In genomic region chr11:121328619-121329018, GRCm38 (mm10) we compare ENCODE assay signal across 19 mouse cellular contexts. TPM values are rescaled to one million over a fixed set of nuclear protein-coding genes. Genes with fewer than 3 reads are reported as not detected.
DNase-seq lines count a peak whose midpoint lies in the region; ATAC-seq and TF ChIP-seq lines count a peak whose summit lies in the region.
"Had no signal": no experiment of that assay in that cellular context is flagged by ENCODE, and none has a peak within 500 bp of the region (broad histone marks: within the 10 kb centered on the region; RNA-seq: fewer than 3 reads in every experiment).

No protein-coding gene starts in this region.

- no peak overlapping the region for H3K4me2 ChIP-seq in forebrain, embryonic 14.5 days (ENCODE audit: low read length)
- H3K4me2 ChIP-seq in forebrain, postnatal 0 days (ENCODE audit: low read depth): no peak overlapping the region
- no peak overlapping the region for H3K4me2 ChIP-seq in intestine, postnatal 0 days (replicated peaks; ENCODE audit: low read depth)
- H3K4me2 ChIP-seq: embryonic facial prominence, embryonic 13.5 days; embryonic facial prominence, embryonic 15.5 days; forebrain, embryonic 12.5 days; forebrain, embryonic 15.5 days had no signal

- peaks cover 62% of the 10 kb centered on the region for H3K36me3 ChIP-seq in forebrain, embryonic 14.5 days (ENCODE audit: control insufficient read depth, insufficient read depth, low read length)
- H3K36me3 ChIP-seq in forebrain, postnatal 0 days (ENCODE audit: insufficient read depth): peaks cover 51% of the 10 kb centered on the region
- peaks cover 49% of the 10 kb centered on the region for H3K36me3 ChIP-seq in intestine, postnatal 0 days (ENCODE audit: control insufficient read depth, insufficient read depth)

- peak; percentile 22 for DNase-seq in forebrain, embryonic 14.5 days (ENCODE audit: low spot score)
- no peak for DNase-seq in forebrain, postnatal 0 days
- peak; percentile 14 for DNase-seq in left cerebral cortex, postnatal 4 days
- no peak for DNase-seq in left cerebral cortex, postnatal 10 days (ENCODE audit: extremely low spot score in 1 of 2, low spot score in 2 of 2)
- DNase-seq in brain, adult 2 months (ENCODE audit: low read depth, low spot score): peak; percentile 60
- DNase-seq in brain, embryonic 14.5 days (ENCODE audit: low read depth): peak; percentile 22
- DNase-seq: adrenal gland, postnatal 10 days; adrenal gland, postnatal 25 days; cerebellum, adult 11 months; cerebellum, adult 9-10 months; embryo, embryonic 11 days had no signal

- no peak overlapping the region for H3K9ac ChIP-seq in forebrain, embryonic 14.5 days (ENCODE audit: low read length)
- no peak overlapping the region for H3K9ac ChIP-seq in forebrain, postnatal 0 days
- no peak overlapping the region for H3K9ac ChIP-seq in intestine, postnatal 0 days (ENCODE audit: low read depth, low read length)
- H3K9ac ChIP-seq: embryonic facial prominence, embryonic 13.5 days; embryonic facial prominence, embryonic 15.5 days; forebrain, embryonic 12.5 days; forebrain, embryonic 15.5 days had no signal

- no peak for ATAC-seq in forebrain, embryonic 14.5 days
- ATAC-seq in forebrain, postnatal 0 days: no peak
- ATAC-seq in intestine, postnatal 0 days: no peak
- ATAC-seq: forebrain, embryonic 15.5 days had no signal

- no peaks in the 10 kb centered on the region for H3K27me3 ChIP-seq in forebrain, embryonic 14.5 days (replicated peaks; ENCODE audit: control insufficient read depth, insufficient read depth, low read length)
- no peaks in the 10 kb centered on the region for H3K27me3 ChIP-seq in forebrain, postnatal 0 days (ENCODE audit: insufficient read depth, low read length)
- no peaks in the 10 kb centered on the region for H3K27me3 ChIP-seq in intestine, postnatal 0 days (replicated peaks; ENCODE audit: control insufficient read depth, insufficient read depth, low read length)
- H3K27me3 ChIP-seq: embryonic facial prominence, embryonic 13.5 days; embryonic facial prominence, embryonic 15.5 days; forebrain, embryonic 12.5 days; forebrain, embryonic 15.5 days had no signal

- no peak overlapping the region for H3K4me3 ChIP-seq in forebrain, embryonic 14.5 days (ENCODE audit: low read depth, low read length)
- H3K4me3 ChIP-seq in forebrain, postnatal 0 days (ENCODE audit: low read depth, low read length): no peak overlapping the region
- no peak overlapping the region for H3K4me3 ChIP-seq in intestine, postnatal 0 days (ENCODE audit: low read depth, low read length)
- H3K4me3 ChIP-seq: embryonic facial prominence, embryonic 13.5 days; embryonic facial prominence, embryonic 15.5 days; erythroblast, embryonic 14.5 days; forebrain, embryonic 10.5 days; forebrain, embryonic 12.5 days; forebrain, embryonic 15.5 days had no signal

- intact Hi-C loops in left cerebral cortex, postnatal 4 days (cut with DNase I): no loop called here
- intact Hi-C loops in left cerebral cortex, postnatal 10 days (cut with DNase I): no loop called here

- TF ChIP-seq CTCF in forebrain, postnatal 0 days (IDR thresholded peaks at IDR 0.05; ENCODE audit: low read depth): no peak
- no peak for TF ChIP-seq CTCF in brain, embryonic 14.5 days (IDR thresholded peaks at IDR 0.05; ENCODE audit: borderline replicate concordance, extremely low read depth, insufficient read depth, insufficient read length)
- no peak for TF ChIP-seq CTCF in intestine, postnatal 0 days (IDR thresholded peaks at IDR 0.05; ENCODE audit: low read depth)

- H3K4me1 ChIP-seq in forebrain, embryonic 14.5 days (ENCODE audit: control insufficient read depth, insufficient read depth, low read length): no peaks in the 10 kb centered on the region
- no peaks in the 10 kb centered on the region for H3K4me1 ChIP-seq in forebrain, postnatal 0 days (ENCODE audit: insufficient read depth)
- no peaks in the 10 kb centered on the region for H3K4me1 ChIP-seq in intestine, postnatal 0 days (replicated peaks; ENCODE audit: control insufficient read depth, insufficient read depth, low read length)
- H3K4me1 ChIP-seq: embryonic facial prominence, embryonic 13.5 days; embryonic facial prominence, embryonic 15.5 days; forebrain, embryonic 10.5 days; forebrain, embryonic 12.5 days; forebrain, embryonic 15.5 days had no signal

- H3K27ac ChIP-seq in forebrain, embryonic 14.5 days (ENCODE audit: low read depth, low read length): no peak overlapping the region
- H3K27ac ChIP-seq in forebrain, postnatal 0 days (ENCODE audit: low read depth, low read length): no peak overlapping the region
- no peak overlapping the region for H3K27ac ChIP-seq in intestine, postnatal 0 days (ENCODE audit: low read depth, low read length)
- H3K27ac ChIP-seq: embryonic facial prominence, embryonic 13.5 days; embryonic facial prominence, embryonic 15.5 days; forebrain, embryonic 10.5 days; forebrain, embryonic 12.5 days; forebrain, embryonic 15.5 days had no signal

- H3K9me3 ChIP-seq in forebrain, embryonic 14.5 days (replicated peaks; ENCODE audit: control insufficient read depth, low read length): no peaks in the 10 kb centered on the region
- no peaks in the 10 kb centered on the region for H3K9me3 ChIP-seq in forebrain, postnatal 0 days (ENCODE audit: low read length)
- no peaks in the 10 kb centered on the region for H3K9me3 ChIP-seq in intestine, postnatal 0 days (ENCODE audit: control insufficient read depth)
- H3K9me3 ChIP-seq: embryonic facial prominence, embryonic 13.5 days; embryonic facial prominence, embryonic 15.5 days; forebrain, embryonic 10.5 days; forebrain, embryonic 12.5 days; forebrain, embryonic 15.5 days had no signal

- TF ChIP-seq POLR2A in brain, embryonic 14.5 days (IDR thresholded peaks at IDR 0.05; ENCODE audit: borderline replicate concordance, extremely low read depth, insufficient read depth, insufficient read length, poor library complexity, severe bottlenecking): no peak

RNA-seq across cellular contexts. Expression of gene Wdr45b, which starts 25.6 kb away (rescaled TPM):
- 114 and 119 TPM in 2 replicates for polyA plus RNA-seq in forebrain, embryonic 14.5 days (2014; fragmentation: Nextera tagmentation; extraction: Ambion mirVana)
- total RNA-seq in forebrain, postnatal 0 days (2014; rRNA removed): 71.6 and 85.0 TPM in 2 replicates
- polyA plus RNA-seq in forebrain, postnatal 0 days (2015; fragmentation: Nextera tagmentation; extraction: Ambion mirVana): 92.6 and 103 TPM in 2 replicates
- 10 to 100 TPM; 57.3 to 64.8 TPM for total RNA-seq in left cerebral cortex, postnatal 4 days (2021)
- total RNA-seq in left cerebral cortex, postnatal 10 days (2021): 10 to 100 TPM; 54.0 to 60.0 TPM
- 78.0 and 95.7 TPM in 2 replicates for polyA plus RNA-seq in brain, embryonic 14.5 days (2012; rRNA removed)
- 47.0 and 47.9 TPM in 2 replicates for polyA plus RNA-seq in intestine, postnatal 0 days (2015; fragmentation: Nextera tagmentation; extraction: Ambion mirVana)

RNA-seq across cellular contexts. Expression of gene Rab40b, which starts 59.4 kb away (rescaled TPM):
- polyA plus RNA-seq in forebrain, embryonic 14.5 days (2014; fragmentation: Nextera tagmentation; extraction: Ambion mirVana): 7.2 and 9.0 TPM in 2 replicates
- 19.5 and 19.7 TPM in 2 replicates for total RNA-seq in forebrain, postnatal 0 days (2014; rRNA removed)
- 16.4 and 22.3 TPM in 2 replicates for polyA plus RNA-seq in forebrain, postnatal 0 days (2015; fragmentation: Nextera tagmentation; extraction: Ambion mirVana)
- total RNA-seq in left cerebral cortex, postnatal 4 days (2021): 10 to 100 TPM; 13.6 to 16.4 TPM
- total RNA-seq in left cerebral cortex, postnatal 10 days (2021): 10 to 100 TPM; 31.5 to 35.0 TPM
- 5.5 and 5.7 TPM in 2 replicates for polyA plus RNA-seq in brain, embryonic 14.5 days (2012; rRNA removed)
- 2.2 and 3.4 TPM in 2 replicates for polyA plus RNA-seq in intestine, postnatal 0 days (2015; fragmentation: Nextera tagmentation; extraction: Ambion mirVana)
- total RNA-seq: ES-E14 had no signal

Comparison
In these comparisons a context has a peak if more than half of its experiments do, and no peak if none do; other contexts are left out.
1. DNase-seq: peak in forebrain, embryonic 14.5 days (single experiment), left cerebral cortex, postnatal 4 days (single experiment), brain, adult 2 months (single experiment) and brain, embryonic 14.5 days (single experiment); none in forebrain, postnatal 0 days (single experiment) and left cerebral cortex, postnatal 10 days (0 of 2).